Mouse (Mus musculus) limb, embryonic 14.5 days (tissue): Measurements from ENCODE around the gene Olfr281. TPM values are rescaled to one million over a fixed set of nuclear protein-coding genes. Genes with fewer than 3 reads are reported as not detected.
"Not testable (repeated sequence)": the region's sequence is repeated elsewhere in the genome, so short reads cannot be mapped to it uniquely, and the experiment has no call there.

ENCODE experiments used
- ATAC-seq: fragments of 200-750 bp; cut with Nextera tagmentation; 2 replicates; pipeline ENCODE4 v1.8.0; 2017; ENCODE audit warnings: low read depth, moderate number of reproducible peaks, moderate TSS enrichment; ENCODE audit not compliant: low FRiP score
- DNase-seq: peaks from one replicate; pipeline ENCODE4 v3.0.0-alpha.2; 2015; ENCODE audit warnings: low spot score
- H3K27ac ChIP-seq: fragments of 300-500 bp; sonication (generic); replicated peaks from 2 replicates; pipeline ENCODE4 v1.5.1; 2014; ENCODE audit warnings: low read depth, mild to moderate bottlenecking, low read length, moderate library complexity, mixed read lengths
- H3K27me3 ChIP-seq: fragments of 300-500 bp; sonication (generic); 2 replicates; pipeline ENCODE4 v1.6.1; 2014; ENCODE audit warnings: low read length, mixed read lengths; ENCODE audit not compliant: control insufficient read depth, insufficient read depth
- H3K36me3 ChIP-seq: fragments of 300-500 bp; sonication (generic); 2 replicates; pipeline ENCODE4 v1.6.1; 2014; ENCODE audit warnings: mild to moderate bottlenecking, low read length, moderate library complexity, mixed read lengths; ENCODE audit not compliant: control insufficient read depth, insufficient read depth
- H3K4me1 ChIP-seq: fragments of 300-500 bp; sonication (generic); 2 replicates; pipeline ENCODE4 v1.6.1; 2014; ENCODE audit warnings: antibody characterized with exemption, low read length, mixed read lengths; ENCODE audit not compliant: control insufficient read depth, insufficient read depth
- H3K4me2 ChIP-seq: fragments of 300-500 bp; sonication (generic); replicated peaks from 2 replicates; pipeline ENCODE4 v1.6.1; 2014; ENCODE audit warnings: low read depth, mild to moderate bottlenecking, low read length, moderate library complexity; ENCODE audit not compliant: severe bottlenecking
- H3K4me3 ChIP-seq: fragments of 300-500 bp; sonication (generic); replicated peaks from 2 replicates; pipeline ENCODE4 v1.5.1; 2014; ENCODE audit warnings: low read length
- H3K9ac ChIP-seq: fragments of 300-500 bp; sonication (generic); 2 replicates; pipeline ENCODE4 v1.6.1; 2014; ENCODE audit warnings: mild to moderate bottlenecking, low read depth, low read length, moderate library complexity; ENCODE audit not compliant: severe bottlenecking
- H3K9me3 ChIP-seq: fragments of 300-500 bp; sonication (generic); 2 replicates; pipeline ENCODE4 v1.6.1; 2016; ENCODE audit warnings: low read length; ENCODE audit not compliant: control insufficient read depth
- POLR2A ChIP-seq: fragments of 200-500 bp; IDR thresholded peaks from 2 replicates; pipeline ENCODE4 v1.8.0; 2012; ENCODE audit warnings: inconsistent platforms, mild to moderate bottlenecking, moderate library complexity, borderline replicate concordance; ENCODE audit not compliant: insufficient read depth, insufficient read length; ENCODE audit errors: extremely low read depth
- WGBS: fragments of 180-500 bp; shearing (Covaris S2); extraction: QIAGEN DNeasy Blood & Tissue Kit; methylation state at CpG from one replicate; pipeline ENCODE4 v1.1.7; 2014; 5-methylcytosine and 5-hydroxymethylcytosine counted together
- polyA plus RNA-seq, 2 experiments: library from polyadenylated mRNA; depleted of rRNA in 1 of 2; stranded (reverse) in 1 of 2; unstranded in 1 of 2; fragments of >200 nt; fragmentation: Nextera tagmentation in 1 of 2; extraction: Ambion mirVana in 1 of 2; gene quantifications; 2 replicates each; pipeline versions ENCODE4 v1.2.1 to v1.2.3; 2012 to 2014

Olfr281 gene
- polyA plus RNA-seq (2012; rRNA removed) = not detected in 2 replicates
- not detected in 2 replicates for polyA plus RNA-seq (2014; fragmentation: Nextera tagmentation; extraction: Ambion mirVana)

GRCm38 (mm10) chr15:98452288-98452687 lies at the start of gene Olfr281:
Gene Olfr281 (plus strand): TSS chr15:98452588.
- H3K27me3 ChIP-seq = no peaks in the 10 kb centered on the region
- no peak within 1 kb of the TSS for H3K27ac ChIP-seq
- H3K36me3 ChIP-seq = no peaks in the 10 kb centered on the region
- H3K9me3 ChIP-seq = no peaks in the 10 kb centered on the region
- DNase-seq = no peak
- ATAC-seq = no peak
- no peak within 1 kb of the TSS for H3K9ac ChIP-seq
- H3K4me3 ChIP-seq = no peak within 1 kb of the TSS
- H3K4me2 ChIP-seq = no peak within 1 kb of the TSS
- no peaks in the 10 kb centered on the region for H3K4me1 ChIP-seq
- 93% methylated on average over 7 of the region's 7 CpGs for WGBS
- TF ChIP-seq POLR2A = no peak

GRCm38 (mm10) chr15:98408406-98409060 lies 43.9 kb upstream of the Olfr281 start:
- Histone ChIP-seq H3K4me3 (no peak overlapping the region), H3K9ac (no peak overlapping the region), H3K4me2 (no peak overlapping the region), H3K36me3 (no peaks in the 10 kb centered on the region), H3K9me3 (no peaks in the 10 kb centered on the region; the same call in 1 of the 2 replicates), H3K27me3 (no peaks in the 10 kb centered on the region), H3K4me1 (no peaks in the 10 kb centered on the region), H3K27ac (no peak overlapping the region)
- no peak for ATAC-seq
- WGBS = 73% methylated on average over 17 of the region's 17 CpGs
- DNase-seq = no peak
- TF ChIP-seq POLR2A = no peak

- DNase-seq (no peak), ATAC-seq (no peak)
- Histone ChIP-seq H3K9ac (no peak overlapping the region), H3K27ac (no peak overlapping the region), H3K27me3 (no peaks in the 10 kb centered on the region), H3K4me3 (no peak overlapping the region), H3K4me1 (no peaks in the 10 kb centered on the region), H3K9me3 (no peaks in the 10 kb centered on the region; the same call in 1 of the 2 replicates), H3K36me3 (no peaks in the 10 kb centered on the region), H3K4me2 (no peak overlapping the region)
- WGBS = 91% methylated on average over 2 of the region's 2 CpGs
- no peak for TF ChIP-seq POLR2A
These were observed 42.8 kb upstream of the Olfr281 start for GRCm38 (mm10) chr15:98409635-98410034.

DNA sequence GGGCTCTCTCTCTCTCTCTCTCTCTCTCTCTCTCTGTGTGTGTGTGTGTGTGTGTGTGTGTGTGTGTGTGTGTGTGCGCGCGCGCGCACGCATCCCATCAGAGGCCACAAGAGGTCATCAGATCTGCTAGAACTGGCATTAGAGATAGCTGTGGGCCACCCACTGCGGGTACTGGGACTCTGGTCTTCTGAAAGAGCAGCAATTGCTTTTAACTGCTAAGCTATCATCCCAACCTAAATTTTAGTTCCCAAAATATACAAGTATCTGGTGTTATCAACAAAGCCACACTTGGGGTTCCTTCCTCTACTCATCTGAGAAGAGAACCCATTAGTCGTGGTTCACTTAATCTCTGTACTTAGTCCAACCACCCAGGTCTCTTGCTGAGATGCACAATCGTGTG lies 42.1 kb upstream of the Olfr281 start:
- no peak for TF ChIP-seq POLR2A
- WGBS = 91% methylated on average over 9 of the region's 9 CpGs

GRCm38 (mm10) chr15:98415996-98416395 lies 36.4 kb upstream of the Olfr281 start:
- no peak overlapping the region for H3K4me2 ChIP-seq
- no peaks in the 10 kb centered on the region for H3K27me3 ChIP-seq
- H3K36me3 ChIP-seq = no peaks in the 10 kb centered on the region
- H3K4me3 ChIP-seq = no peak overlapping the region
- ATAC-seq (no peak), DNase-seq (no peak)
- no peak for TF ChIP-seq POLR2A
- no peaks in the 10 kb centered on the region for H3K4me1 ChIP-seq
- no peak overlapping the region for H3K9ac ChIP-seq
- H3K9me3 ChIP-seq = no peaks in the 10 kb centered on the region
- WGBS = 74% methylated on average over 4 of the region's 4 CpGs
- no peak overlapping the region for H3K27ac ChIP-seq

More for the DNA sequence above, 42.1 kb upstream of the Olfr281 start:
- Histone ChIP-seq H3K9me3 (no peaks in the 10 kb centered on the region; the same call in 1 of the 2 replicates), H3K4me1 (no peaks in the 10 kb centered on the region), H3K27ac (no peak overlapping the region), H3K4me3 (no peak overlapping the region), H3K4me2 (no peak overlapping the region), H3K9ac (no peak overlapping the region), H3K36me3 (no peaks in the 10 kb centered on the region), H3K27me3 (no peaks in the 10 kb centered on the region)
- DNase-seq (no peak), ATAC-seq (no peak)

- H3K27me3 ChIP-seq, DNase-seq, H3K36me3 ChIP-seq, H3K4me3 ChIP-seq, H3K4me1 ChIP-seq, H3K9me3 ChIP-seq, H3K4me2 ChIP-seq, H3K9ac ChIP-seq, H3K27ac ChIP-seq, ATAC-seq: not testable (repeated sequence)
These were observed 35.6 kb upstream of the Olfr281 start for GRCm38 (mm10) chr15:98416802-98417201.

DNA sequence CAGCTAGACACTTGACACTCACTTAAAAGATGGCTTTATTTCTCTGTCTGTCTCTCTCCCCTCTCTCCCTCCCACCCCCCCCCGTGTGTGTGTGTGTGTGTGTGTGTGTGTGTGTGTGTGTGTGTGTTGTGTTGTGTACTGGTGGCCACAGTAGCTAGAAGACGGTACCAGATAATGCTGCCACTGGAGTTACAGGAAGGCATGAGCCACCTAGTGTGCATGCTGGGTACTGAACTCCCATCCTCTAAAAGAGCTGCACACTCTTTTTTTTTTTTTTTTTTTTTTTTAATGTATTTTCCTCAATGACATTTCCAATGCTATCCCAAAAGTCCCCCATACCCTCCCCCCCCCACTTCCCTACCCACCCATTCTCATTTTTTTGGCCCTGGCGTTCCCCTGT lies 35.1 kb upstream of the Olfr281 start:
- not testable (repeated sequence) for H3K4me2 ChIP-seq, DNase-seq, H3K9ac ChIP-seq, ATAC-seq, H3K4me1 ChIP-seq, H3K36me3 ChIP-seq, H3K27me3 ChIP-seq, H3K27ac ChIP-seq, H3K9me3 ChIP-seq, H3K4me3 ChIP-seq
- 0% methylated on average over 1 of the region's 3 CpGs for WGBS
